Mouse (Mus musculus) liver, postnatal 0 days (tissue): ENCODE measurements around the gene L3mbtl2.

ENCODE experiments used
- CTCF ChIP-seq: sonication (generic); IDR thresholded peaks from 2 replicates; pipeline ENCODE4 v1.5.1; 2016; ENCODE audit warnings: antibody characterized with exemption, low read depth
- EP300 ChIP-seq: IDR thresholded peaks from 2 replicates; pipeline ENCODE4 v1.6.1; 2016; ENCODE audit warnings: antibody characterized with exemption, low read depth, mild to moderate bottlenecking

- TF ChIP-seq CTCF (no peak), EP300 (no peak)
Measured at GRCm38 (mm10) chr15:81722361-81722760, 58.7 kb downstream of the L3mbtl2 start.
